Mouse (Mus musculus) CH12.LX (cell line): ENCODE data around the gene 4933415A04Rik. TPM values are rescaled to one million over a fixed set of nuclear protein-coding genes. Genes with fewer than 3 reads are reported as not detected.

Experiments used
- DNase-seq: peaks from one replicate; pipeline ENCODE4 v3.0.0-alpha.2; 2013; ENCODE audit errors: extremely low read depth
- H3K27ac ChIP-seq: 2 replicates; pipeline ENCODE4 v1.5.1; 2012; ENCODE audit warnings: low read depth, mild to moderate bottlenecking, control low read depth, moderate library complexity; ENCODE audit not compliant: insufficient read depth
- H3K27me3 ChIP-seq: replicated peaks from 2 replicates; pipeline ENCODE3; 2012; ENCODE audit warnings: inconsistent platforms
- H3K36me3 ChIP-seq, 2 experiments: replicated peaks in 1 of 2; 2 replicates each; pipeline versions ENCODE3 to v1.6.1; 2012; ENCODE audit warnings: inconsistent platforms in 1 of 2, low read length in 1 of 2, mild to moderate bottlenecking in 1 of 2, mixed read lengths in 1 of 2, moderate library complexity in 1 of 2; ENCODE audit not compliant: control insufficient read depth in 1 of 2, insufficient read depth in 1 of 2
- H3K4me1 ChIP-seq, 2 experiments: 2 replicates each; pipeline ENCODE4 v1.6.1; 2012; ENCODE audit warnings: inconsistent platforms in 1 of 2, moderate library complexity in 1 of 2; ENCODE audit not compliant: insufficient read depth in 2 of 2, control insufficient read depth in 1 of 2
- H3K4me2 ChIP-seq: 2 replicates; pipeline ENCODE4 v1.6.1; 2012; ENCODE audit warnings: low read depth, mild to moderate bottlenecking, control low read depth; ENCODE audit not compliant: poor library complexity, insufficient read depth, severe bottlenecking
- H3K4me3 ChIP-seq, 3 experiments: fragments of 150-350 bp in 1 of 3; sonication (generic) in 1 of 3; replicated peaks in 1 of 3; 2 replicates each; pipeline versions ENCODE3 to v1.5.1; 2011 to 2012; ENCODE audit warnings: low read depth in 2 of 3, low read length in 2 of 3, mild to moderate bottlenecking in 2 of 3, moderate library complexity in 2 of 3, control low read depth in 1 of 3, improper control_type of control experiment in 1 of 3, inconsistent platforms in 1 of 3, mixed read lengths in 1 of 3; ENCODE audit not compliant: poor library complexity in 1 of 3
- H3K79me2 ChIP-seq: replicated peaks from 2 replicates; pipeline ENCODE4 v1.6.1; 2012; ENCODE audit warnings: mild to moderate bottlenecking, moderate library complexity; ENCODE audit not compliant: control insufficient read depth, poor library complexity, insufficient read depth, severe bottlenecking; ENCODE audit errors: extremely low read depth
- H3K9ac ChIP-seq: 2 replicates; pipeline ENCODE4 v1.6.1; 2012; ENCODE audit warnings: low read depth, mild to moderate bottlenecking, control low read depth, moderate library complexity; ENCODE audit not compliant: insufficient read depth
- H3K9me3 ChIP-seq: replicated peaks from 2 replicates; pipeline ENCODE3; 2012; ENCODE audit warnings: low read length, inconsistent platforms, mixed read lengths
- BHLHE40 ChIP-seq: IDR thresholded peaks from 2 replicates; pipeline ENCODE4 v1.6.1; 2011; ENCODE audit warnings: mild to moderate bottlenecking, low read depth, low read length, improper control_type of control experiment
- CHD1 ChIP-seq: IDR thresholded peaks from 2 replicates; pipeline ENCODE4 v1.6.1; 2012; ENCODE audit warnings: low read depth, low read length, improper control_type of control experiment, inconsistent platforms
- ELF1 ChIP-seq: IDR thresholded peaks from 2 replicates; pipeline ENCODE4 v1.6.1; 2014; ENCODE audit warnings: low read depth, mild to moderate bottlenecking, inconsistent platforms, low read length, improper control_type of control experiment
- EP300 ChIP-seq: IDR thresholded peaks from 2 replicates; pipeline ENCODE4 v1.6.1; 2011; ENCODE audit warnings: low read length, improper control_type of control experiment
- HCFC1 ChIP-seq: IDR thresholded peaks from 2 replicates; pipeline ENCODE4 v1.6.1; 2012; ENCODE audit warnings: low read depth, mild to moderate bottlenecking, inconsistent platforms, low read length, improper control_type of control experiment
- IRF4 ChIP-seq: IDR thresholded peaks from 2 replicates; pipeline ENCODE4 v1.6.1; 2014; ENCODE audit warnings: low read depth, mild to moderate bottlenecking, inconsistent platforms, low read length, improper control_type of control experiment
- JUND ChIP-seq: conservative IDR thresholded peaks from 2 replicates; pipeline ENCODE4 v1.6.1; 2011; ENCODE audit warnings: low read depth, low read length, improper control_type of control experiment
- MAFK ChIP-seq: IDR thresholded peaks from 2 replicates; pipeline ENCODE4 v1.6.1; 2011; ENCODE audit warnings: low read length, improper control_type of control experiment; ENCODE audit not compliant: insufficient replicate concordance
- MAX ChIP-seq: IDR thresholded peaks from 2 replicates; pipeline ENCODE4 v1.6.1; 2011; ENCODE audit warnings: low read length, improper control_type of control experiment
- MEF2A ChIP-seq: IDR thresholded peaks from 2 replicates; pipeline ENCODE4 v1.6.1; 2014; ENCODE audit warnings: low read depth, mild to moderate bottlenecking, inconsistent platforms, low read length, improper control_type of control experiment, borderline replicate concordance
- MYC ChIP-seq: IDR thresholded peaks from 2 replicates; pipeline ENCODE4 v1.6.1; 2011; ENCODE audit warnings: low read depth, mild to moderate bottlenecking, improper control_type of control experiment, low read length
- NELFE ChIP-seq: IDR thresholded peaks from 2 replicates; pipeline ENCODE4 v1.6.1; 2011; ENCODE audit warnings: low read depth, low read length, improper control_type of control experiment
- NRF1 ChIP-seq: IDR thresholded peaks from 2 replicates; pipeline ENCODE4 v1.6.1; 2014; ENCODE audit warnings: low read depth, mild to moderate bottlenecking, inconsistent platforms, low read length, improper control_type of control experiment, moderate library complexity
- POLR2A ChIP-seq: IDR thresholded peaks from 2 replicates; pipeline ENCODE4 v1.6.1; 2011; ENCODE audit warnings: low read depth, mild to moderate bottlenecking, improper control_type of control experiment, low read length
- POLR2AphosphoS2 ChIP-seq: IDR thresholded peaks from 2 replicates; pipeline ENCODE4 v1.6.1; 2011; ENCODE audit warnings: low read depth, low read length, improper control_type of control experiment
- RCOR1 ChIP-seq: conservative IDR thresholded peaks from 2 replicates; pipeline ENCODE4 v1.6.1; 2012; ENCODE audit warnings: low read depth, mild to moderate bottlenecking, inconsistent platforms, low read length, improper control_type of control experiment
- UBTF ChIP-seq: IDR thresholded peaks from 2 replicates; pipeline ENCODE4 v1.6.1; 2012; ENCODE audit warnings: low read depth, mild to moderate bottlenecking, inconsistent platforms, low read length, improper control_type of control experiment, moderate library complexity
- USF1 ChIP-seq: IDR thresholded peaks from 2 replicates; pipeline ENCODE4 v1.6.1; 2014; ENCODE audit warnings: low read depth, mild to moderate bottlenecking, inconsistent platforms, low read length, improper control_type of control experiment
- ZMIZ1 ChIP-seq: IDR thresholded peaks from 2 replicates; pipeline ENCODE4 v1.6.1; 2012; ENCODE audit warnings: low read depth, mild to moderate bottlenecking, inconsistent platforms, low read length, improper control_type of control experiment
- dilution Hi-C: fragments of 300-500 bp; cut with MboI; formaldehyde crosslinking; loops from 2 replicates; pipeline ENCODE4 v1.14.3; 2020; ENCODE audit warnings: low sequenced_read_pairs; ENCODE audit not compliant: extremely low pct_unique_long_range_greater_than_20kb, extremely low pct_ligation_motif_present
- in situ Hi-C: fragments of 300-500 bp; cut with MboI; formaldehyde crosslinking; loops from 3 replicates; pipeline ENCODE4 v1.14.3; 2019; ENCODE audit warnings: low sequenced_read_pairs, low pct_ligation_motif_present, low pct_unique_long_range_greater_than_20kb, mixed read lengths
- polyA plus RNA-seq: library from polyadenylated mRNA; unstranded; fragments of >175 nt; gene quantifications from 2 replicates; pipeline ENCODE4 v1.2.1, GENCODE M21; 2012; ENCODE audit warnings: low read depth; ENCODE audit not compliant: insufficient read length
- total RNA-seq, 2 experiments: library from RNA; depleted of rRNA; stranded (reverse); fragments of 300-350 nt in 1 of 2; fragments of >200 nt in 1 of 2; gene quantifications; 2 replicates each; pipeline ENCODE4 v1.2.3; 2012 to 2014

Gene 4933415A04Rik
- total and polyA plus RNA-seq, 3 experiments: not detected

DNA sequence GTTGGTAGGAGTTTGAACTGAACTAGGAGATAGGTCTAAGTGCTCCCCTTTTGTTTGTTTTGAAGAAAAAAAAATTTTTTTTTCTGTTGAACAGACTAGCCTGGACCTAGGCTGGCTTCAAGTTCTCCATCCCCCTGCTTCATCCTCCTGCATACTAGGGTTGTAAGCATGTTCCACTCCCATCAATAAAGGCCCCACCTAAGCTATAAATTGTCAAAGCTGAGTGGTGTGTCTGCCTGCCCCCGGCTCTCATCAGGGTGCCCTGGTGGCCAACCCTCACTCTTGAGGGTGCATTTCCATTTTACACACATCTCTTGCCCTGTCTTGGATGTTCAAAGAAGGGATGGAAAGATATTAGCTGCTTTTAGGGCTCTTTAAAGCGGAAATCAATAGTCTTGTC, 21.4 kb upstream of the 4933415A04Rik start:
- in situ Hi-C loops: no loop called here
- Histone ChIP-seq H3K9me3 (no peaks in the 10 kb centered on the region), H3K4me3 (no peak overlapping the region), H3K79me2 (no peaks in the 10 kb centered on the region), H3K4me2 (no peak overlapping the region), H3K9ac (no peak overlapping the region), H3K27ac (no peak overlapping the region), H3K4me1 (0 out of 4 replicates have a peak, but pooled peaks cover 0 to 2% of the 10 kb centered on the region in 2 experiments)
- no peak for TF ChIP-seq ZMIZ1
- TF ChIP-seq USF1: no peak
- no peak for TF ChIP-seq RCOR1
- no peak for TF ChIP-seq CHD1
- no peak for TF ChIP-seq MAX
- TF ChIP-seq POLR2AphosphoS2: no peak
- no peak for TF ChIP-seq BHLHE40
- no peak for TF ChIP-seq HCFC1
- TF ChIP-seq JUND: no peak
- no peak for TF ChIP-seq EP300
- no peak for TF ChIP-seq MYC
- TF ChIP-seq, all 38 proteins: peak for 0
- no peak for DNase-seq
- Histone ChIP-seq H3K27me3 (no peaks in the 10 kb centered on the region), H3K36me3 (no peaks in the 10 kb centered on the region)
- dilution Hi-C loops: no loop called here

DNA sequence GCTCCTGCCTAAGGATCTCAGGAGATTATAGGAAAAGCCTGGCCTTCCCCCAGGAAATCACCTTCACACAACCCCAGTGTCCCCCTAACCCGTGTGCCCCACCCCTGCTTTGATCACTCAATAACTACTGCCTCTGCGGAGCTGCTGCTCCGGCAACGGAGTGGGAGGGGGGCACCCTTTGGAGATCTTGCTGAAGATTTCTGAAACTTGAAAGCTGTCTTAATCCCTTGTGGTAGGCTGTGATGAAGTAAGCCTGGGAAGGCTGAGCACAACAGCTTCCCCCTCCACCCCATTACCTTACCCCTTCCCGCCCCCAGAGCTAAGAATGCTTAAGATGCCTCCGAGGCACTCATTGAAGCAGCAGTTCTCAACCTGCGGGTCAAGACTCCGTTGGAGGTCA, 21.0 kb upstream of the 4933415A04Rik start:
- no peak for TF ChIP-seq MEF2A
- TF ChIP-seq NELFE: no peak
- TF ChIP-seq MAX: no peak
- no peak for TF ChIP-seq NRF1
- no peak for TF ChIP-seq POLR2A
- no peak for TF ChIP-seq IRF4
- TF ChIP-seq UBTF: no peak
- TF ChIP-seq RCOR1: no peak
- TF ChIP-seq ELF1: no peak
- no peak for TF ChIP-seq MAFK
- TF ChIP-seq, all 38 proteins: peak for 0
- no peak overlapping the region for H3K4me3 ChIP-seq
- H3K4me2 ChIP-seq: no peak overlapping the region
- no peak for DNase-seq
- no peak overlapping the region for H3K27ac ChIP-seq
- no peaks in the 10 kb centered on the region for H3K36me3 ChIP-seq
- H3K79me2 ChIP-seq: no peaks in the 10 kb centered on the region
- H3K9me3 ChIP-seq: no peaks in the 10 kb centered on the region
- dilution Hi-C loops: no loop called here
- no peaks in the 10 kb centered on the region for H3K27me3 ChIP-seq
- H3K4me1 ChIP-seq: 0 out of 4 replicates have a peak, but pooled peaks cover 0 to 2% of the 10 kb centered on the region in 2 experiments
- no peak overlapping the region for H3K9ac ChIP-seq
- in situ Hi-C loops: no loop called here
